Mouse (Mus musculus) forebrain, embryonic 13.5 days (tissue): ENCODE measurements around the gene Khdc3. TPM values are rescaled to one million over a fixed set of nuclear protein-coding genes. Genes with fewer than 3 reads are reported as not detected.

Experiments
- polyA plus RNA-seq: library from polyadenylated mRNA; unstranded; fragments of >200 nt; fragmentation: Nextera tagmentation; extraction: Ambion mirVana; gene quantifications from 2 replicates; pipeline ENCODE4 v1.2.1, GENCODE M21; 2015

Gene Khdc3
- polyA plus RNA-seq, 1 experiment from 2014 or later = not detected

Other genes starting within 250 kb of the Khdc3 start
- 10.5 and 10.7 TPM in 2 replicates for gene Pygo1, start 176.2 kb upstream of the Khdc3 start, polyA plus RNA-seq
- 1.7 and 2.1 TPM in 2 replicates for gene Dyx1c1, start 143.1 kb upstream of the Khdc3 start, polyA plus RNA-seq
- not detected in 2 replicates for gene Gm44503, start 143.0 kb upstream of the Khdc3 start, polyA plus RNA-seq
- 26.4 and 26.9 TPM in 2 replicates for gene Ccpg1os, start 116.5 kb upstream of the Khdc3 start, polyA plus RNA-seq
- 32.0 and 32.5 TPM in 2 replicates for gene Ccpg1, start 116.4 kb upstream of the Khdc3 start, polyA plus RNA-seq
- gene Pigb, start 61.5 kb upstream of the Khdc3 start, polyA plus RNA-seq = 8.4 and 11.3 TPM in 2 replicates
- 0.96 and 1.2 TPM in 2 replicates for gene Rab27a, start 57.0 kb upstream of the Khdc3 start, polyA plus RNA-seq
- gene Gm20509, start 634 bp downstream of the Khdc3 start, polyA plus RNA-seq = not detected in 2 replicates
- gene Rsl24d1, start 11.6 kb downstream of the Khdc3 start, polyA plus RNA-seq = 133 and 137 TPM in 2 replicates